Mouse (Mus musculus): Measurements from ENCODE around the gene Pfkm. TPM values are rescaled to one million over a fixed set of nuclear protein-coding genes. Genes with fewer than 3 reads are reported as not detected.

Gene Pfkm
- polyA plus RNA-seq, 1 experiment from 2014 or later: 37.2 TPM

- ATAC-seq (replicated peaks; ENCODE audit: low FRiP score) (no peak), DNase-seq (ENCODE audit: low spot score) (no peak)
- WGBS: 59% methylated on average over 3 of the region's 3 CpGs
- Histone ChIP-seq H3K9me3 (ENCODE audit: control insufficient read depth, low read length) (no peaks in the 10 kb centered on the region), H3K27me3 (replicated peaks; ENCODE audit: control insufficient read depth, insufficient read depth, low read length) (no peaks in the 10 kb centered on the region), H3K4me1 (replicated peaks; ENCODE audit: control insufficient read depth, insufficient read depth, low read length) (no peaks in the 10 kb centered on the region), H3K27ac (ENCODE audit: low read depth, low read length) (no peak overlapping the region), H3K4me2 (no peak overlapping the region), H3K36me3 (ENCODE audit: control insufficient read depth, insufficient read depth, low read length) (peaks cover 48% of the 10 kb centered on the region), H3K9ac (ENCODE audit: low read depth, low read length) (no peak overlapping the region), H3K4me3 (ENCODE audit: low read depth, low read length) (no peak overlapping the region)
These were observed 24.9 kb upstream of the Pfkm start for GRCm38 (mm10) chr15:98067492-98067891.

DNA sequence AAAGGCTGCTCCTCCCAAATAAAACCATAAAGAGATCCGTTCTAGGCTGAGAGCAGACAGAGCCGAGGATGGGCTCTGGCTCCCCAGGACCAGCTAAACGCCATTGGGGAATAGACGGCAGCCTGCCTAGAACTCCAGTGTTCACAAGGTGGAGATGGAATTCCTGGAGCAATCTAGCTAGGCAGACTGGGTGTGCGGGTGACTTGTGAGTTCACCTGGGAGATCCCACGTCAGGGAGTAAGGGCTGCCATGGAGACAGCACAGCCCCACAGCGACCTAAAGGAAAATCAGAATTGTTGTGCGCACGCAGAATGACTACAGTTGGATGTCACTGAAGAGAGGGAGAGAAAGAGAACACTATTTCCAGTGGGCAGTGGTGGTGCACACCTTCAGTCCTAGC is 23.9 kb upstream of the Pfkm start:
- no peak overlapping the region for H3K9ac ChIP-seq (ENCODE audit: low read depth, low read length)
- no peak overlapping the region for H3K4me2 ChIP-seq
- H3K4me3 ChIP-seq (ENCODE audit: low read depth, low read length): no peak overlapping the region
- H3K27ac ChIP-seq (ENCODE audit: low read depth, low read length): no peak overlapping the region
- 86% methylated on average over 9 of the region's 9 CpGs for WGBS
- no peak for DNase-seq (ENCODE audit: low spot score)
- no peaks in the 10 kb centered on the region for H3K4me1 ChIP-seq (replicated peaks; ENCODE audit: control insufficient read depth, insufficient read depth, low read length)
- peaks cover 46% of the 10 kb centered on the region for H3K36me3 ChIP-seq (ENCODE audit: control insufficient read depth, insufficient read depth, low read length)
- no peak for ATAC-seq (replicated peaks; ENCODE audit: low FRiP score)
- no peaks in the 10 kb centered on the region for H3K9me3 ChIP-seq (ENCODE audit: control insufficient read depth, low read length)
- H3K27me3 ChIP-seq (replicated peaks; ENCODE audit: control insufficient read depth, insufficient read depth, low read length): no peaks in the 10 kb centered on the region

- H3K27me3 ChIP-seq (replicated peaks; ENCODE audit: control insufficient read depth, insufficient read depth, low read length): no peaks in the 10 kb centered on the region
- H3K4me2 ChIP-seq: no peak overlapping the region
- no peaks in the 10 kb centered on the region for H3K9me3 ChIP-seq (ENCODE audit: control insufficient read depth, low read length)
- H3K9ac ChIP-seq (ENCODE audit: low read depth, low read length): no peak overlapping the region
- no peak overlapping the region for H3K27ac ChIP-seq (ENCODE audit: low read depth, low read length)
- peaks cover 44% of the 10 kb centered on the region for H3K36me3 ChIP-seq (ENCODE audit: control insufficient read depth, insufficient read depth, low read length)
- H3K4me3 ChIP-seq (ENCODE audit: low read depth, low read length): no peak overlapping the region
- ATAC-seq (replicated peaks; ENCODE audit: low FRiP score) (no peak), DNase-seq (ENCODE audit: low spot score) (no peak)
- H3K4me1 ChIP-seq (replicated peaks; ENCODE audit: control insufficient read depth, insufficient read depth, low read length): no peaks in the 10 kb centered on the region
- 88% methylated on average over 8 of the region's 8 CpGs for WGBS
These were observed 22.7 kb upstream of the Pfkm start for GRCm38 (mm10) chr15:98069566-98070245.

GRCm38 (mm10) chr15:98070376-98070775 is 22.0 kb upstream of the Pfkm start:
- no peaks in the 10 kb centered on the region for H3K4me1 ChIP-seq (replicated peaks; ENCODE audit: control insufficient read depth, insufficient read depth, low read length)
- H3K27me3 ChIP-seq (replicated peaks; ENCODE audit: control insufficient read depth, insufficient read depth, low read length): no peaks in the 10 kb centered on the region
- H3K4me2 ChIP-seq: no peak overlapping the region
- 83% methylated on average over 3 of the region's 3 CpGs for WGBS
- DNase-seq (ENCODE audit: low spot score) (no peak), ATAC-seq (replicated peaks; ENCODE audit: low FRiP score) (no peak)
- no peak overlapping the region for H3K4me3 ChIP-seq (ENCODE audit: low read depth, low read length)
- no peak overlapping the region for H3K9ac ChIP-seq (ENCODE audit: low read depth, low read length)
- peaks cover 43% of the 10 kb centered on the region for H3K36me3 ChIP-seq (ENCODE audit: control insufficient read depth, insufficient read depth, low read length)
- no peaks in the 10 kb centered on the region for H3K9me3 ChIP-seq (ENCODE audit: control insufficient read depth, low read length)
- no peak overlapping the region for H3K27ac ChIP-seq (ENCODE audit: low read depth, low read length)

- Histone ChIP-seq H3K4me3 (ENCODE audit: low read depth, low read length) (no peak overlapping the region), H3K9ac (ENCODE audit: low read depth, low read length) (no peak overlapping the region), H3K9me3 (ENCODE audit: control insufficient read depth, low read length) (no peaks in the 10 kb centered on the region), H3K27ac (ENCODE audit: low read depth, low read length) (no peak overlapping the region), H3K4me1 (replicated peaks; ENCODE audit: control insufficient read depth, insufficient read depth, low read length) (no peaks in the 10 kb centered on the region), H3K36me3 (ENCODE audit: control insufficient read depth, insufficient read depth, low read length) (peaks cover 47% of the 10 kb centered on the region), H3K4me2 (no peak overlapping the region), H3K27me3 (replicated peaks; ENCODE audit: control insufficient read depth, insufficient read depth, low read length) (no peaks in the 10 kb centered on the region)
- DNase-seq (ENCODE audit: low spot score) (no peak), ATAC-seq (replicated peaks; ENCODE audit: low FRiP score) (no peak)
- 89% methylated on average over 8 of the region's 8 CpGs for WGBS
These were observed 17.9 kb upstream of the Pfkm start for GRCm38 (mm10) chr15:98074521-98074920.

DNA sequence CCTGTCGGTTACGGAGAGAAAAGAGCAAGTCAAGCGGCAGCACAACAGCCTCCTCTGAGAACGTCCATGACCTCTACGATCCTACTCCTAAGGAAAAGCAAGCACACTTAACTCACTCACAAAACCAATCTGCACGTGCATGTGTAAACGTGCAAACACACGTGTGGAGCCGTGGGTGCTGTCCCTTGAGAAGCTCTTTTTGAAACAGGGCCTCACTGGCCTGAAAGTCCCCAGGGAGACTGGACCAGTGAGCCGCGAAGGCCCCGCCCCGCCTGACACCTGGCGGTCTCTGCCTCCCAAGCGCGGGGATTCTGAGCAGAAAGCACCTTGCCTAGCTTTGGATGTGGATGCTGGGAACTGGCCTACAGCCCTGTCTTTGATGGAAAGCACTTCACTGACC is 17.4 kb upstream of the Pfkm start:
- WGBS: 88% methylated on average over 16 of the region's 16 CpGs

GRCm38 (mm10) chr15:98076901-98077300 is 15.5 kb upstream of the Pfkm start:
- Histone ChIP-seq H3K27ac (ENCODE audit: low read depth, low read length) (no peak overlapping the region), H3K4me1 (replicated peaks; ENCODE audit: control insufficient read depth, insufficient read depth, low read length) (no peaks in the 10 kb centered on the region), H3K27me3 (replicated peaks; ENCODE audit: control insufficient read depth, insufficient read depth, low read length) (no peaks in the 10 kb centered on the region), H3K4me3 (ENCODE audit: low read depth, low read length) (no peak overlapping the region), H3K36me3 (ENCODE audit: control insufficient read depth, insufficient read depth, low read length) (peaks cover 37% of the 10 kb centered on the region), H3K9me3 (ENCODE audit: control insufficient read depth, low read length) (no peaks in the 10 kb centered on the region), H3K4me2 (no peak overlapping the region), H3K9ac (ENCODE audit: low read depth, low read length) (no peak overlapping the region)
- ATAC-seq (replicated peaks; ENCODE audit: low FRiP score) (no peak), DNase-seq (ENCODE audit: low spot score) (no peak)
- WGBS: 93% methylated on average over 6 of the region's 6 CpGs

More for the DNA sequence above, 17.4 kb upstream of the Pfkm start:
- Histone ChIP-seq H3K9ac (ENCODE audit: low read depth, low read length) (no peak overlapping the region), H3K27me3 (replicated peaks; ENCODE audit: control insufficient read depth, insufficient read depth, low read length) (no peaks in the 10 kb centered on the region), H3K4me1 (replicated peaks; ENCODE audit: control insufficient read depth, insufficient read depth, low read length) (no peaks in the 10 kb centered on the region), H3K36me3 (ENCODE audit: control insufficient read depth, insufficient read depth, low read length) (peaks cover 44% of the 10 kb centered on the region), H3K27ac (ENCODE audit: low read depth, low read length) (no peak overlapping the region), H3K4me3 (ENCODE audit: low read depth, low read length) (no peak overlapping the region), H3K9me3 (ENCODE audit: control insufficient read depth, low read length) (no peaks in the 10 kb centered on the region), H3K4me2 (no peak overlapping the region)
- DNase-seq (ENCODE audit: low spot score): no peak
- ATAC-seq (replicated peaks; ENCODE audit: low FRiP score): no peak

GRCm38 (mm10) chr15:98088889-98089288 is 3.5 kb upstream of the Pfkm start:
- Histone ChIP-seq H3K9ac (ENCODE audit: low read depth, low read length) (no peak overlapping the region), H3K4me2 (no peak overlapping the region), H3K27ac (ENCODE audit: low read depth, low read length) (no peak overlapping the region), H3K27me3 (replicated peaks; ENCODE audit: control insufficient read depth, insufficient read depth, low read length) (no peaks in the 10 kb centered on the region), H3K36me3 (ENCODE audit: control insufficient read depth, insufficient read depth, low read length) (peaks cover 4% of the 10 kb centered on the region), H3K4me1 (replicated peaks; ENCODE audit: control insufficient read depth, insufficient read depth, low read length) (peaks cover 7% of the 10 kb centered on the region), H3K4me3 (ENCODE audit: low read depth, low read length) (no peak overlapping the region), H3K9me3 (ENCODE audit: control insufficient read depth, low read length) (no peaks in the 10 kb centered on the region)
- ATAC-seq (replicated peaks; ENCODE audit: low FRiP score) (no peak), DNase-seq (ENCODE audit: low spot score) (no peak)
- 86% methylated on average over 1 of the region's 1 CpGs for WGBS

DNA sequence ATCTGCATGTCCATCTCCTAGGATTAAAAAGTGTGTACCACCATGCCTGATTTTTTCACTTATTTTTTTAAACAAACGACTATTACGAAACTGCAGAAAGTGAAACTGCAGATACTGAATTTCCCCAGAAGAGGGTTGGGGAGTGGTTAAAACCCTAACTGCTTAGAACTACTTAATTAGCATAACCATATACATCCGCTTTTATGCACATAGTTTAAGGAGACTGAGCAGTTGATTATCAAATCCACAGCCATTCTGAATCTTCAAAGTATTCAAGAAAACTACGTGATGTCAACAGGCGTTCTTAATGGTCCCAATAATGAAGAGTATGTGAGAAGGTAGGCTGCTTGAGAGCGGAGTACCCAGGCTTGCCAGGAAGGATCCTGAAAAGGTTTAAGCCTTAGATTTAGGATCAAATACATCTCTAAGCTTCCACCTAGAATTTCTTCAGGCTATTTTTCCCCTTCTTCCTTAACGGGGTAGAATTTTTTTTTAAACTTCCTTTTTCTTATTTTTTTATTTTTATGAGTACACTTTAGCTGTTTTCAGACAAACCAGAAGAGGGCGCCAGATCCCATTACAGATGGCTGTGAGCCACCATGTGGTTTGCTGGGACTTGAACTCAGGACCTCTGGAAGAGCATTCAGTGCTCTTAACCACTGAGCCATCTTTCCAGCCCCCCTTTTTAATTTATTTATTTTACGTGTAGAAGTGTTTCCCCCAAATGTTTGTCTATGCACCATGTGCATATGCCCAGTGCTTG is 2.8 kb upstream of the Pfkm start:
- no peak overlapping the region for H3K9ac ChIP-seq (ENCODE audit: low read depth, low read length)
- no peak for DNase-seq (ENCODE audit: low spot score)
- peaks cover 7% of the 10 kb centered on the region for H3K4me1 ChIP-seq (replicated peaks; ENCODE audit: control insufficient read depth, insufficient read depth, low read length)
- no peak for ATAC-seq (replicated peaks; ENCODE audit: low FRiP score)
- H3K9me3 ChIP-seq (ENCODE audit: control insufficient read depth, low read length): no peaks in the 10 kb centered on the region
- H3K27me3 ChIP-seq (replicated peaks; ENCODE audit: control insufficient read depth, insufficient read depth, low read length): no peaks in the 10 kb centered on the region
- peaks cover 3% of the 10 kb centered on the region for H3K36me3 ChIP-seq (ENCODE audit: control insufficient read depth, insufficient read depth, low read length)
- H3K4me3 ChIP-seq (ENCODE audit: low read depth, low read length): no peak overlapping the region
- H3K27ac ChIP-seq (ENCODE audit: low read depth, low read length): no peak overlapping the region
- 73% methylated on average over 9 of the region's 9 CpGs for WGBS
- H3K4me2 ChIP-seq: no peak overlapping the region
